Mouse (Mus musculus): ENCODE results near the gene Gltpd2.
"Not testable (repeated sequence)": the region's sequence is repeated elsewhere in the genome, so short reads cannot be mapped to it uniquely, and the experiment has no call there.

Gltpd2 gene

DNA sequence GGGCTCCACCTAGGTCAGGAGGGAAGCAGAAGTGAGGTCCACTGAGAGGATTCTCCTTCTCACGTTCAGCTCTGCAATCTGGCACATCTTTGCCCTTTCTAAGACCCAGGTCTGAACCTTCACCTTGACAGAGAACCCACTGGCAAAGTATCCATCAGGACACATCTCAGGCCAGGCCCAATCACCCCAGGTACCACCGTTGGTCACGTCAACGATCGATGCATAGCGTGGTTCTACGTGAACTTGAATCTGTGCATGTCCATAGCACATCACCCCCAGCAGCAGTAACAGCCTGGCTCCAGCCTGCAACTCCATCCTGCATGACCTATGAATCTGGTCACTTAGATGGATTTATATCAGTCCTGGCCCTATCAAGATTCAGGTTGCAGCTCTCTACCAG is 4.7 kb upstream of the Gltpd2 start, which contains the start of gene Vmo1:
Gene Vmo1 (minus strand): TSS at position 329 of the 400 bp plus-strand sequence.
- in situ Hi-C loops (cut with MboI; ENCODE audit: low sequenced_read_pairs) = no loop called here

DNA sequence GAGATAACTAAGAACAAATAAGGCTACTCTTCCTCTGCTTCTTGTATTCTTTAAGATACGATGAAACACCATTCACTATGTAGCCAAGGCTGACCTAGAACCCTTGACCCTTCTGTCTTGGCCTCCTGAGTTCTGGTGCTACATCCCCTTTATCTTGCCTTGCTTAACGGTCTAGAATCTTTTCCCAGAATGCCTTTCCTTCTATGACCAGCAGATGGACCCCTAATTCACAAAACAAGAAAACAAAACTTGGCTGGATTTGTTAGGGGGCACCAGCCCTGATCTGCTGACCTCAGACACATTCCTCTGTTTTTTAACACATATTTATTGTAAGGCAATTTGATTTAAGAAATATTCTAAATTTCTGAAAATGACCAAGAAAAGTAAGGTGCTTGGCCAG is 2.6 kb upstream of the Gltpd2 start:
- in situ Hi-C loops (cut with MboI; ENCODE audit: low sequenced_read_pairs) = loop anchor here (5.0 kb wide), 1 partner anchor 91 kb away; no protein-coding TSS in a partner anchor

DNA sequence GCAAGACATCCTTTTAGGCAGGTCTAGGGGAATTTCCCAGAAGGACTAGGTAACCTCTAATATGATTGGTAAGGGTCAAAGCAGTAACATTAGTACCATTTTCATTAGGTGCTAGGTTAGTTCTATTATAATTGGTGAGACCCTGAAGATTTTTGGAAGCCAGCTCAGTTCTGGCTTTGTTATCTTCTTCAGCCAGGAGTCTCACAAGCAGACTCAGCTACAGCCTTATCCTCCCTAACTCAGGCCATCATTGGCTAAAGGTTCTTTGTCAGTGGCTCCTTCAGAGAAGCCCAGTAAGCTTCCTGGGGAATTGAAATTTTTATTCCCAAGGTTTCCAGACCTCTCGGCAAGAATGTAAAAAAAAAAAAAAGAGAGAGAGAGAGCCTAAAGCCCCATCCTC is 560 bp upstream of the Gltpd2 start:
- in situ Hi-C loops (cut with MboI; ENCODE audit: low sequenced_read_pairs) = loop anchor here (5.0 kb wide), 1 partner anchor 89 kb away; no protein-coding TSS in a partner anchor

DNA sequence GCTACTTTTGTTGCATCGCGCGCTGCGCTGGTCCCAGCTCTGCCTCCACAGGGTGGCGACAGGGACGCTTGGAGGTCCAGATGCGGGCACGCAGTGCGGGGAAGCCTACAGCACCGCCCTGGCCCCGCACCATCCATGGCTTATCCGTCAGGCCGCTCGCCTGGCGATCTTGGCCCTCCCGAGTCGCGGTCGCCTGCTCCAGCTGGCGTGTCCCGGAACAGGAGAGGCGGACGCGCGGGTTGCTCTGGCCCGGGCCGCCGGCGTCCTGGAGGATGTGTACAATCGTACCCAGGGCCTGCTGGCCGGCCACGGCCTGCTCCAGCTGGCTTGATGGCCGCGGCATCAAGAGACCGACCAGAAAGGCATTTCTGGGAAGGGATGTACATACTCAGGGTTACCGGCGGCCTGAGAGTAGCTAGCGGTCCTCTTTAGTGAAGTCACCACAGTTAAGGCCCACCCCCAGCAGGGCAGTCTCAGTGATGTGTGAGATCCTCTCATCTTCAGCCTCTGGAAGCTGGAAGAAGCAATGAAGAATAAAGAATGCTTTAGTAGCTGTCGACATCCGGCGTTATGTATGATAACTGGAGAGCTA is 1.3 kb downstream of the Gltpd2 start:
- in situ Hi-C loops (cut with MboI; ENCODE audit: low sequenced_read_pairs) = loop anchor here (10.0 kb wide), 1 partner anchor 235 kb away; no protein-coding TSS in a partner anchor

DNA sequence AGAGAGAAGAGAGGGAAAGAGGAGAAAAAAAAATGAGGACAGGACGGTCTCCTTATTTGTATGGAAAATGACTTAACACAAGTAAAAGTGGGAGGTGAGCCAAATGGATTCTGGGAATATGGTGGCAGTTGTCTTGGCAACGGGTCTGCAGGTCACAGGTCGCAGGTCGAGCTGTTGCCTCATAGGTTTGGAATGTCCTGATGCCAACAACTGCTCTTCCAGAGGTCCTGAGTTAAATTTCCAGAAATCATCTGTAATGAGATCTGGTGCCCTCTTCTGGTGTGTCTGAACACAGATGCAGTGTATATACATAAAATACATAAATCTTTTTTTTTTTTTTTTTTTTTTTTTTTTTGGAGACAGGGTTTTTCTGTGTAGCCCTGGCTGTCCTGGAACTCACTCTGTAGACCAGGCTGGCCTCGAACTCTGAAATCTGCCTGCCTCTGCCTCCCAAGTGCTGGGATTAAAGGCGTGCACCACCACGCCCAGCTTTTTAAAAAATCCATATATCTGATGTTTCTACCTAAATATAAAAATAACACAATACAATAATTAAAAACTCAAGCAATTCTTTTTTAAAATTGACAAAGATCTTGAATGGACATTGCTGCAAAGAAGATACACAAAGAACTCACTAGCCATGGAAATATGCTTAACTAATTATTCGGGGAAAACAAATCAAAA is 4.5 kb downstream of the Gltpd2 start:
- in situ Hi-C loops (cut with MboI; ENCODE audit: low sequenced_read_pairs) = loop anchor here (10.0 kb wide), 1 partner anchor 231 kb away; no protein-coding TSS in a partner anchor

DNA sequence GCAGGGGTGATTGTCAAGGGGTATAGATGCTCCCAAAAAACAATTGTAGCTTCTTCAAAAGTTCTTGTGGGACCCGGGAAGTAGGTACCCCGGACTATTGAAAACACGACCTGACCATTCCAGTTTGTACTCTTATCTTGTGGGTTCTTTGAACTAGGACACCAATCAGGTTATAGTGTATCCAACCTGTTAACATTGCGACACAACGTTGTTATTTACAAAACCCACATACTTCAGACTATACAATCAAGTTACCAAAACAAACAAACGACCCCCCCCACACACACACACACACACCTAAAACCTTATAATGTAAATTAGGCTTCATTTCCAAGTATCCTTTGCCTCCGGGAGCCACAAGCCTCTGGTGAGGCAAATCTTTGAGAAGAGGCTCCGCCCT is 5.8 kb downstream of the Gltpd2 start:
- in situ Hi-C loops (cut with MboI; ENCODE audit: low sequenced_read_pairs) = loop anchor here (10.0 kb wide), 1 partner anchor 230 kb away; no protein-coding TSS in a partner anchor

DNA sequence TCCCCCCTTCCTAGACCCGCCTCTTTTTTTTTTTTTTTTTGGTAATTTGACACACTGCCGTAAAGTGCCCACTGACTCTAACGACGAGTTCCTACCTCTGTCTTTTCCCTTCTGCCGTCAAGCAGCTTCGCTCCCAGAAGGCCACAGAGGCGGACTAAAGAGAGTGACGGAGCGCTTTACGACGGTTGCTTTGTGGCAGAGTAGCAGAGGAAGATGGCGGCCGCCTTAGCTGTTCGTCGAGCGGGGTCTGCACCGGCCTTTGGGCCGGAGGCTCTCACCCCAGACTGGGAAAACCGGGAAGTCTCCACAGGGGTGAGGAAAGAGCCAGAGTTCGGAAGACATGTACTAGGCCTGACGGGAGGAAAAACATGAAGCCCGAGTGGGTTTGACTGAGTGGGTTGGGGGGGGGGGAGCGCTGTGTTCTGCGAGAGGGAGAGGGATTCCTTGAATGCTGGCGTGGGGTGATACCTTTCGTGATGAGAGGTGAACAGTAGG is 6.2 kb downstream of the Gltpd2 start, which contains the start of gene Psmb6:
Gene Psmb6 (plus strand): TSS at position 184 of the 495 bp plus-strand sequence.
- in situ Hi-C loops (cut with MboI; ENCODE audit: low sequenced_read_pairs) = loop anchor here (10.0 kb wide), 1 partner anchor 230 kb away; no protein-coding TSS in a partner anchor

DNA sequence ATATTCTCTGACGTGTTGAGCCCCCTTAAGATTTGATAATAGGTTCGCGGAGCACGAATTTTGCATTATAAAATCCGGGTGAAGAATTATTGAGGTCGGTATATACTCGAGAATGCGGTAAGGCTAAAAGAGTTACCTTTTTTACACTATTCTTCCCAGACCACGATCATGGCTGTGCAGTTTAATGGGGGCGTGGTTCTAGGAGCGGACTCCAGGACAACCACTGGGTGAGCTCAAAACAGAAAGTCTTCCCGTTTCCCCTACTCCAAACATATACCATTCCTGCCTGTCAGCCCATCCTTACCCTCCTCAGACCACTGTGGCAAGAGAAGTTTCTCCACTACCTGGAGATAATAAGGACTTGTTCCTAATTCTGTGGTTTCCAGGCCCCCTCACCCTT is 6.7 kb downstream of the Gltpd2 start:
- in situ Hi-C loops (cut with MboI; ENCODE audit: low sequenced_read_pairs) = loop anchor here (10.0 kb wide), 1 partner anchor 229 kb away; no protein-coding TSS in a partner anchor

DNA sequence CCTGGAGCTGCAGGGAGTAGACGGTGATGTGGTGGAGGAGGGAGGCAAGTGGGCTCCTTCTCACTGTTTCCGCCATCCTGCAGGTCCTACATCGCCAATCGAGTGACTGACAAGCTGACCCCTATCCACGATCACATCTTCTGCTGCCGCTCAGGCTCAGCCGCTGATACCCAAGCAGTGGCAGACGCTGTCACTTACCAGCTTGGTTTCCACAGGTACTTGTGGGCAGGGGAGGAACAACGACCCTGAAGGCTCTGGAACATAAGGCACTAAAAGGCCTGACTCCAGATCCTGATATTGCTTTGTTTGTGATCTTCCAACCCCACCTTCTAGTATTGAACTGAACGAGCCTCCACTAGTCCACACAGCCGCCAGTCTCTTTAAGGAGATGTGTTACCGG is 7.2 kb downstream of the Gltpd2 start:
- in situ Hi-C loops (cut with MboI; ENCODE audit: low sequenced_read_pairs) = loop anchor here (10.0 kb wide), 1 partner anchor 229 kb away; no protein-coding TSS in a partner anchor

DNA sequence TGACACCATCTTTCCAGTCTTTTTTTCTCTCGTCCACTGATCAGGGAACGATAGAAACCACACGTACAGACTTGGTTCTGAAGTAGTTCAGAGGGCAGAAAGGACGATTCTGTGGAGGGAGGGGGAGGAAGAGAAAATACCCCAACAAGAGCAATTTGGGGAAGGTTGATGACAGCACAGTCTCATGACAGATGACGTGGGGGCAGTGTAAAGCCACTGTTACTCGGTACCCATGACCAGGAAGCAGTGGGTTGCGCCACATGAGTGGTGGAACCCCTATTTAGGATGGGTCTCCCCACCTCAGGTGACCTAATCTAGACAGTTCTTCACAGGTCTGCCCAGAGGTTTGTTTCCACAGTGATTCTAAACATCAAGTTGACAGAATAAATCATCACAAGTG is 9.6 kb downstream of the Gltpd2 start:
- in situ Hi-C loops (cut with MboI; ENCODE audit: low sequenced_read_pairs) = loop anchor here (10.0 kb wide), 1 partner anchor 226 kb away; no protein-coding TSS in a partner anchor

DNA sequence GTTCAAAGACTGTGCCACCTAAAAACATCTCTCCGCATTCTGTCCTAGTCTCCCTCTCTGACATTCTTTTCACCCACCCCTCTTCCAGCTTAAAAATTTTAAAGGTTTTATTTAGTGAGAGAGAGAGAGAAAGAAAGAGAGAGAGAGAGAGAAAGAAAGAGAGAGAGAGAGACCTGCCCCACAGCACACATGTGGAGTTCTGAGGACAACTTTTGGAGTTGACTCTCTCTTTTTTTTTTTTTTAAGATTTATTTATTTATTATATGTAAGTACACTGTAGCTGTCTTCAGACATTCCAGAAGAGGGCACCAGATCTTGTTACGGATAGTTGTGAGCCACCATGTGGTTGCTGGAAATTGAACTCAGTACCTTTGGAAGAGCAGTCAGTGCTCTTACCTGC is 12.1 kb downstream of the Gltpd2 start:
- in situ Hi-C loops (cut with MboI; ENCODE audit: low sequenced_read_pairs) = not testable (repeated sequence)

DNA sequence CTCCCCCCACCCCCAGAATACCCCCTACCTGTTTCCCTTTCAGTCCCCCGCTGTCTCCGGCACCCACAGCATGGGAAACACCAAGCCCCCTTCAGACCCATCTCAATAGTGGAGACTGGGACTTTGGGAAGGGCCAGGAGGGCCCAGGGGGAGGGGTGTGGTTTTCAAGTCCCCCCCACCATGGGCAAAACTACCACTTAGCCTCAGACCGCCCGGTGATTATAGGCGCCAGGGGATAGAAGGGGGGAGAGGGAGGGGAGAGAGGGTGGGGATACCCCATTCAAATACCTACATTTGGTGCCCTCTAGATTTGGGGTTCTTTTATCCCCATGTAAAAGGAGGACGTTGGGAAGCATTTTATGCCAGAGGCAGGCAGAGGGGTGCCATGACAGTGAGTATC is 13.8 kb downstream of the Gltpd2 start, which contains the start of gene Gm40193:
Gene Gm40193 (minus strand): TSS at position 101 of the 400 bp plus-strand sequence.
- in situ Hi-C loops (cut with MboI; ENCODE audit: low sequenced_read_pairs) = no loop called here

DNA sequence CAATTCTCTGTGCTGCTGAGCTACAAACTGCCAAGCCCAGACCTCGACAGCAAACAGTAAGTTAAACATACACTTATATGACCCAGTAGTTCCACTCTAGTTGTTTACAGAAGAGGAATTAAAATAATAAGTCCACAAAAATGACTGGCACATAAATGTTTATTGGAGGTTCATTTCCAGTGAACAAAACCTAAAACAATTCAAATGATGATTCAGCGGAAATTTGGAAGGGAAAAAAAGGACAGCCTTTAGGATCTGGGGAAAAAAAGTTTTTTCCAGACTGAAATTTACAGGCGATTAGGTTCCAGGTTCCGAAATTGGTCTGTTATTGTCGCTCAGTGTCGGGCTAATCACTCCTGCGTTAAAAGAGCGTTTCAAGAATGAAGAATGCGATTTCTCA is 20.4 kb downstream of the Gltpd2 start:
- in situ Hi-C loops (cut with MboI; ENCODE audit: low sequenced_read_pairs) = no loop called here

DNA sequence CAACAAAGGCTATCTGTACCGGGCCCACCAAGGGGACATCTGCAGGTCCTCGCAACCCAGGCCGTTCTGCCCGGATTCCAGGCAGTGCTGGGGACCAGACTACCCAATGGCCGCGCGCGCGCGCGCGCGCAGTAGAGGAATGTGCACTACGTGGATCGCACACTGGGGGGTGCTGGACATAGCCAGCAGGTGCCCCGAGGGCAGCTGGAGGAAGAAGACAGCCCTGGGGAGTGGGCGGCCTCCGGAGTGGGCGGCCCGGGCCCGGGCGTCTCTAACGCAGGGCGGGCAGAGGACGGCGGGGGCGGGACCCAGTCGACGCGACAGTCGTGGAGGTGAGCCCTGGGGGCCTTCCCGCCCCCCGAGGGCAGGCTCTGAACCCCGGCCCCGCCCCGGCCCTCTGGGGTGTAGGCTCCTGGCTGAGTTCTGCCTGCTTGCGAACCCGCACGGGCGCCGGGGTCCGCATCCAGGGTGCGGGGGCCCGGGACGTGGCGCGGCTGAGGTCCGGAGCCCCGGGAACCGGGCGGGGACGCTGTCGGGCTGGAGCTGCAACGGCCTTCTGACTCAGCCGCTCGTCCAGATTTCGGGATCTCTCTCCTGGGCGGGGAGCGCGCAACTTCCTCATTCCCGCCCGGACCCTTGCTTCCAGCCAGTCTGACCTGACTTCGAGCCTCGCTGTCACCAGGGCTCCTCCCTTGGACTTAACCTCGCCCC is 21.0 kb downstream of the Gltpd2 start, which contains the start of gene Pld2:
Gene Pld2 (plus strand): TSS at position 188 of the 711 bp plus-strand sequence.
- in situ Hi-C loops (cut with MboI; ENCODE audit: low sequenced_read_pairs) = no loop called here

DNA sequence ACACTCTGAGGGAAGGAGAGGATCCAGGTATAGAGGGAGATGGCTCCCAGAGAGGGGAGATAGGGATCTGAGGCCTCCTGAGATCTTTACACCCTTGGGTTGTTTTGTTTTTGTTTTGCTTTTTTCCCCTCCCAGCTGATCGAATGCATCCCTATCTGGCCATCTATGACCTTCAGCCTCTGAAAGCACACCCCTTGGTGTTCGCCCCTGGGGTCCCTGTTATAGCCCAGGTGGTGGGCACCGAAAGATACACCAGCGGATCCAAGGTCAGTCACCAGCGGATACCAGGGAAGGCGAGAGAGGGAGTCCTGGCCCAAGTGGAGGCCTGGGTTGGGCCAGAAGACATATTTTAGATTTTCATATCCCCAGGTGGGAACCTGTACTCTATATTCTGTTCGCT is 21.9 kb downstream of the Gltpd2 start:
- in situ Hi-C loops (cut with MboI; ENCODE audit: low sequenced_read_pairs) = no loop called here

DNA sequence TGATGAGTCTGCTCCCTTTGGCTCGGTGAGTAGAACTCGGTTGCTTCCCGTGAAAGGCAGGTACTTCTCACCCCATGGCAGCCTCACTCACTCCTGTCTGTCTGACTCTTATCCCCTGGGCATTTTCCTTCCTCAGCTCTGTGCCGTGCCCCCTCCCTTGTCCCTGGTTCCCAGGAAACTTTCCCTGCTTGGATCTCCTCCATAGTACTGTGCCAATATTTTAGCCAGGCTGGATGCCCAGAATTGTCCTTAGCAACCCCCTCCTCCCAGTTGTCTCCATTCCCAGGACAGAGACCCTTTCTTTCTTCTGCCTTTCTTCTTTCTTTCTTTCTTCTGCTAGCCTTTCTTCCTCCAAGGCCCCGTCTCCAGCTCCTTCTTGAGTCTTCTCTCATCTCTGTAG is 22.4 kb downstream of the Gltpd2 start:
- in situ Hi-C loops (cut with MboI; ENCODE audit: low sequenced_read_pairs) = no loop called here

DNA sequence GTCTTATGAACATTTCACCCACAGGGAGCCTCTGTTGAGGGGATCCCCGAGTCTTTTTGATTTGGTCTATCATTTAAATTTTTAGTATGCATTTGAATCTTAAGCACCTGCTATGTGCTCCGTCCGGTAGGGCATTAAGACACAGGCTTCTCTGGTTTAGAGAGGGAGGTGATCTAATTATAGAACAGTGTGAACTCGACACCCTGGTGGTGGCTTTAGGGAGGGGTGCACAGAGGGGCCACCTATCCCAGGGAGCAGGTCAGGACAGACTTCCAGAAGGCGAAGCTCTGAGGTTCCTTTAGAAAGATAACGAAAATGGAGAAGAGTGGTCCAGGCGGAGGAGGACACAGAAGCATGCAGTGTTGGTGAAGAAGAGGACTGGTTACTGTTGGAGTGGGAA is 25.5 kb downstream of the Gltpd2 start:
- in situ Hi-C loops (cut with MboI; ENCODE audit: low sequenced_read_pairs) = no loop called here

DNA sequence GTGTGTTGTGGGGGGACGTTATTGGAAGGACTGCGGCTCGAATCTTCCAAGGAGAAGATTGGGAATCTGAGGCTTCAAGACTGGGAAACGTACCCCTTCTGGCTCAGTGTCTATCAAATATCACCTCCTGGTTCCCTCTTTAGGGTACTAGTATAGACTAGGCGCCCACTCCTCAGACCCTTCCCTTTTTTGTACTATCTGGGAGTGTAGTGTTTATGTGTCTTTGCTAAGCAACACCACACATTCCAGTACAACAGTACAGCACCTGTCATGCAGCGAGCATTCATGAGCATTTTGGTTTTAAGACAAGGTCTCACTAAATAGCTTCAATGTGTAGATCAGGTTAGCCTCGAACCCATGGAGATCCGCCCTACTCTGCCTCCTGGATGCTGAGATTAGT is 32.5 kb downstream of the Gltpd2 start:
- in situ Hi-C loops (cut with MboI; ENCODE audit: low sequenced_read_pairs) = no loop called here

DNA sequence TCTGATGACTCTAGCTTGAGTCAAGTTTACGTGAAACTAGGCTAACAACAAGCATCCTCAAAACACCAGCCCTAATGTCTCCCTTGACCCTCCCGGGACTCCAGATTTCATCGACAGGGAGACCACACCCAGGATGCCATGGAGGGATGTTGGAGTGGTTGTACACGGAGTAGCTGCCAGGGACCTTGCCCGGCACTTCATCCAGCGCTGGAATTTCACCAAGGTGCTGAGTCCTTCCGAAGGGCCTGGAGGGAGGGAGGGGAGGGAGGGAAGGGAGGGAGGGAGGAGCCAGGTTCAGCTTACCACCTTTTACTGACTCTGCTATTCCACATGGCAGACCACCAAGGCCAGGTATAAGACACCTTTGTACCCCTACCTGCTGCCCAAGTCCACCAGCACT is 34.9 kb downstream of the Gltpd2 start:
- in situ Hi-C loops (cut with MboI; ENCODE audit: low sequenced_read_pairs) = no loop called here

DNA sequence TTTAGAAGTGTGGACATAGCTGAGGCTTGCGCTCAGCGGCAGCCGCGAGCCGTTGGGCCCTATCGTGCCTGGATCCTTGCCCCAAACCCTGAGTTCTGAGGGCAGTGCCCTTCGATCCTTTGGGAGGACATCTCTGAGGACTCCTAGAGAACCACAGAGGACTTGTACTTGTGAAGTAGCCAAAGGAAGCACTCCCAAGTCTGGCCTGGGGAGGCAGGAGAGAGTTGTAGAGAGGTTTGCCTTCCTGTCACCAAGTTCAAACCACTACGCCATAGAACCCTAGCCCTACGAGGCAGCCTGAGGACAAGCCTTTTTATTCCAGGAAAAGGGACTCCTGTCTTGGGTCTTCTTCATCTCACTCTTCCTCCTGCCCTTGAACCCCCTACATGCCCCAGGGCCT is 38.5 kb downstream of the Gltpd2 start:
- in situ Hi-C loops (cut with MboI; ENCODE audit: low sequenced_read_pairs) = no loop called here

DNA sequence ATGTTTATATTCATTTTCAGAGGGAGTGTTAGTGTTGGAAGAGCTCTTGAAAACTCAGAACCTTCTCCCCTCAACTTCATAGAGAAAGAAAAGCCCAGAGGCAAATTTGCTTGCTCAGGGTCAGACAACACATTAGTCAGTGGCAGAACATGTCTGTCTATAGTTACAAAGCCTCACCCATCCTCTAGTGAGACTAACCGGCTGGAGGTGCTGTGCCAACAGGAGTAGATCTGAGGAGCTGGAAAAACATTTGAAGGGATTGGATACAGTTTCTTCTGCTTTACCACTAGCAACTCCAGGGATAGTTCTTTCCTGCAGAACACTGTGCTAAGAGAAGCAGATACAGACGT is 42.9 kb downstream of the Gltpd2 start:
- in situ Hi-C loops (cut with MboI; ENCODE audit: low sequenced_read_pairs) = no loop called here

All from CH12F3 (cell line).